Mouse (Mus musculus) colon, adult 2 months (tissue): Measurements from ENCODE around the gene Grpel1. TPM values are rescaled to one million over a fixed set of nuclear protein-coding genes. Genes with fewer than 3 reads are reported as not detected.

ENCODE experiments used
- polyA plus RNA-seq: library from polyadenylated mRNA; depleted of rRNA; stranded (reverse); fragments of >200 nt; gene quantifications from 2 replicates; pipeline ENCODE4 v1.2.3, GENCODE M21; 2012; rRNA removed

Grpel1 gene
- polyA plus RNA-seq, result 11.2 and 15.3 TPM in 2 replicates

DNA sequence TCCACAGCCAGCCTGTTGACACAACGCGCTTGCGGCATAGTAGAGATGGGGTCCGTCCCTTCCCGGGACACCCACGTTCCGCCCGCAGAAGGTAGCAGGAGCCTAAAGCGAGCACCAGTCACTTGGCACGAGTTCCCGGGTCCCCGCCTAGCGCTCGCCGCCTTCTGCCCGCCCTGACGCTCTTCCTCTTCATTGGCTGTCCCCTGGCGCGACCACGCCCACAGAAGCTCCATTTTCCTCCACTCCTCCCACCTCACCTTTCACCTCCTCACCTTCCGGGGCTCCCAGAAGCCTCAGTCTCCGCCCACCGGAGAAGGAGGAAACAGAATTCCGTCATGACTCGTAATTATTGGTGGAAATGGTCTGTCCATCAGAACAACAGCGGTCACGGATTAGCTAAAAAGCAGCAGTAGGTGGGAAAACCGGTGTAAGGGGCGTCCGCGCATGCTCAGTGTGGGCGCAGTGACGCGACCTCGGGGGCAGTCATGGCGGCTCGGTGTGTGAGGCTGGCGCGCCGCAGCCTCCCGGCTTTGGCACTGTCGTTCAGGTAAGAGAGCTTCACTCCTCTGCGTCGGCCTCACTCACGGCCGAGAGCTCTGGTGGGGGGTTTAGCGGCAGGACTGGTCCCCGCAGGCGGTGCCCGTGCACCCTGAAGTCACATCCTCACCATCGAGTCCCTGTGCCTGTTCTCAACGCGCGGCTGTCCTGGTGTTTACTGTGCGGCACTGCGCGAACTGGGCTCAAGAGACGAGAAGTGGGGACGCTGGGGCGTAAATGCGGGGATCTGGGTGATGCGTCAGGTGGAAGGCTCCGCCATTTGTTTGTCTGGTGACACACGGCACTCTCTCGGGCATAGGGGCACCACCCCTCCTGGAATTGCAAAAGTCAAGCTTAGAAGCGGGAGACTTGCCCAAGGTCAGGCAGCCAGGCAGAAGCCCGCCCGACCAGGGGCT lies at the start of gene Grpel1:
Gene Grpel1, plus strand, starts transcription at position 290 of the 953 bp plus-strand sequence.

DNA sequence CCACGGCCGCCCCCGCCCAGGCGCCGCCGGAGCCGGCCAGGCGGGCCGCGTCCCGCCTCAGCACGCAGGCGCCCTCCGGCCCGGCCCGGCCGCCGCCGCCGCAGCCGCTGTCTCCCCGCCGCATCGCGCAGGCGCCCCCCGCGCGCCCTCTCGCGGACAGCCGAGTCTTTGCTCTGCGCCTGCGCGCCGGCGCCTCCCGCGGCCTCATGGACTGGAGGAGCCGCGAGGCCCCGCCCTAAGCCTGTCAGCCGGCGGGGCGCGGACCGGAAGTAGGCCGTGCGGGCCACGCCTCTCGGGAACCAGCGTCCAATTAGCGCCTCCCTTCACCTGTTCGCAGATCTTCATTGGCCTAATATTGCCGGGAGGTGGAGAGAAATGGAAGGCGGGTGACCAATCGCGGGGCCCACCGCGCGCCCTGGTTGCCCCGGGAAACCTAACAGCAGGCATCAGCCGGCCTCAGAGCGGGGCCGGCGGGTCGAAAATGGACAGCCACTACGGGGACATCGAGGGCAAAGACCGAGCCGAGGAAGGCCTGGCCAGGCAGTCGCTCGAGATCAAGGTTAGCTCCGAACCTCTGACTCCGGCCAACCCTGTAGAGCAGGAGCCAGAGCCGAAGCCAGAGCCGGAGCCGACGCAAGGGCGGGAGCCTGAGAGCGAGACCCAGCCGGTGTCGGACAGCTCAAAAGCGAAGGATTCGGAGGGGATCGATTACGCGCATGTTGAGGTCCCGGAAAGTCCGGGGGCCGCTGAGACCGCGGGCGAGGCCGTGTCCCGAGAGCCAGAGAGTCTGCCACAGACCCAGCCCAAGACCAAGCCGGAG lies 19.6 kb downstream of the Grpel1 start, which contains the start of the genes Tada2b and Ccdc96:
Gene Tada2b, minus strand, starts transcription at position 115 of the 820 bp plus-strand sequence.
Gene Ccdc96, plus strand, starts transcription at position 418 of the 820 bp plus-strand sequence.

Other genes starting within 250 kb of the Grpel1 start
- 15.4 and 15.9 TPM in 2 replicates for gene Sorcs2, start 66.9 kb upstream of the Grpel1 start, polyA plus RNA-seq
- gene Tada2b, start 19.3 kb downstream of the Grpel1 start, polyA plus RNA-seq, result 10.7 and 10.8 TPM in 2 replicates
- 0.06 TPM in 1 of 2 replicates, not detected in the other for gene Ccdc96, start 19.6 kb downstream of the Grpel1 start, polyA plus RNA-seq
- gene Tbc1d14, start 128.3 kb downstream of the Grpel1 start, polyA plus RNA-seq, result 15.1 and 17.8 TPM in 2 replicates
- 11.8 and 14.9 TPM in 2 replicates for gene D5Ertd579e, start 231.0 kb downstream of the Grpel1 start, polyA plus RNA-seq